Mouse (Mus musculus): ENCODE results near the gene Arhgap31. TPM values are rescaled to one million over a fixed set of nuclear protein-coding genes. Genes with fewer than 3 reads are reported as not detected.

Arhgap31 gene
- total RNA-seq, 1 experiment from 2014 or later: 28.4 TPM

DNA sequence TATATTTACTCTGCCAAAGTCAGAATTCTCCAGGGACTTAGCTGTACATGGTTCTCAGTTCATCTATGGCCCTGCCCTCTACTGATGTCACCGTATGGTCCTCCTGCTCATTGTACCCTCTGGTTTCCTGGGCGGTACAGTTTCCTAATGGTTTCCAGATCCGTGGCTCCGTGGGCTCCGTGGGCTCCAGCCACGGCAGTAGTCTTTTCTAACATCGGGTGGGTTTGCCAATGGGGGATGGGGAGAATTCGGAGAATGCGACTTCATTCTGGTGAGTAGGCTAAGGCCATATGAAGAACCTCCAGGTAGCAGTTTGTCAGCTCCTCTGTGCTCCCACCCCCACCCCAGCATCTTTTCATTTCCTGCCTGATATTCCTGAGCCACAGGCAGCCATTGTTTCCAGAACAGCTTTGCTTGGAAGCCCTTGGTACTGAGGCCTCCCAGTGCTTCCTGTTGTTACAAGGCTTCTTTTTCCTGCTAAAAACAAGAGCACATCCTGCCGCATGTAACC is 61.3 kb downstream of the Arhgap31 start:
- no peak for DNase-seq

DNA sequence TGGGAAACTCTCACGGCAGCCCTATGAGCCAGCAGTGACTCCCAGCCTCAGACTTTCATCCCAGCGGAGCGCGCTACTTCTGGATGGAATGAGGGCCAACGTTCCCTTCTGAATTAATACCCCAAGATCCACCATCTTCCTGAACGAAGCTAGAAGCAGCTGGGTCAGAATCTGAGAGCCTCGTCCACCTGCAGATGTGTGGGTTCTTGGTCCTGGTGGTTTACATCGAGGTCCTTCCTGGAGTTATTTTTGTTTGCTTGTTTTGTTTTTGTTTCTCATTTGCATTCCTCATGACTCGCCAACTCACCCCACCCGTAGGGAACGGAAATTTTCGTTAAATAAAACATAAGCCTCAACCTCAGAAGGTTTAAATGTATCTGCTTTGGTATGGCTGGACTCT is 61.8 kb downstream of the Arhgap31 start:
- no peak for DNase-seq

DNA sequence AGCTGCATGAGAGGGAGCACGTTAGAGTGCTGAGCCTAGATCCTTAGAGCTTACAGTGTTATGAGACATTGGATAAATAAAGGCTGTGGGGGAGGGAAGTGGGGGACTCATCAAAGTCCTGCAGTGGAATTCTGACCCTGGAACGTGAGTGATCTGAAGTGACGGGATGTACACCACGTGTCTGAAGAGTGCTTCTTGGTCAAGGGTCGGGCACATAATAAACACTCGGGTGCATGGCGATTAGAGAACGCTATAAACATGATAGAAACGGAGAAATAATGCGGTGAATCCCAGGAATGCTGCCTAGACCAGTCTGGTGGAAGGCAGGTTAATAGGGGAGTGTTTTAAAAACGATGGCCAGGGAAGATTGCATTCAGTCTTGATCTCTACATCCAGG is 63.6 kb downstream of the Arhgap31 start:
- no peak for DNase-seq

DNA sequence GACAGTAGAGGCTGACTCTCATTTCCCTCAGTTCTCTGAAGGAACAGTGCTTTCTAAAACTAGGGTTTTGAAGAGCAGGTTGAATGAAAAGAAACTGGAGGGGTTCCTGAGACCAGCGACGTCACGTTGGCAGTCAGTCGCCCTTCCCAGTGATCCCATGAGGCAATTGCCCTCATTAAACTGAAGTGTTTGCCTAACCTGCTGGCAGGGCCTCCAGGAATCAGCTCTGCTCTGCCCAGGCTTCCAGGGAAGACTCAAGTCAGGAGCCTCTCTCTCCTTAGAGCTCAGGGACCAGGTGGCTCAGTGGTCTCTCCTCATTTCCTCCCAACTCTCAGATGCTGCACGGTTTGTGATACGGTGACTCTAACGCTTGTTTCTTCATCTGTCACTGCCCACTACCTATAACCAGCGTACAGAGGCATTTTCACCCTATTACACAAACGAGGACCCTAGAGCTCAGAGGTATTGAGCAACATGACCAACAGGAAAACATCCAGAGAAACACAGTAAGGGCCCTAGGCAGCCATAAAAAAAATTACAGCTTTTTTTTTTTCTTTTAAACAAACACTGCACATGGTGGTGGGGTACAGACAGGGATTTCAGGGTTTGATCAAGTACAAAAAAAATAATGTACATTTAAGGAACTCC is 64.2 kb downstream of the Arhgap31 start:
- DNase-seq: no peak

DNA sequence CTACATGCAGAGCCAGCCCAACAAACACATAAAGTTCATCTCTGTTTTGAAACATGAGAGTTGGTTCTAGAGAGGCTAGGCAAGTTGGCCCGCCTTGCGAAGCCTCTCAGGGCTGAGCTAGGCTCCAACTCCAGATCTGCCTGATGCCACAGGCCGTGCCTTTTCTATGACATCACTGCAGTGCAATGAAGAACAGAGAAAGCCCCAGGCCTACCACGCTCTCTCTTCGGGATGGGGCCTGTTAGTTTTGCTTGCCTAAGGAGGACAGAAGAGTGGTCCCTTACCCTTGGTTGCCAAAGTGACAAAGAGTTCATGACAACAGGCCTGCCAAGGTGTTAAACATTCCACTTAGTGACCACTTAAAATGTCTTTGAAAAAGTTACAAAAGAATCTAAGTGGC is 64.9 kb downstream of the Arhgap31 start:
- no peak for DNase-seq

DNA sequence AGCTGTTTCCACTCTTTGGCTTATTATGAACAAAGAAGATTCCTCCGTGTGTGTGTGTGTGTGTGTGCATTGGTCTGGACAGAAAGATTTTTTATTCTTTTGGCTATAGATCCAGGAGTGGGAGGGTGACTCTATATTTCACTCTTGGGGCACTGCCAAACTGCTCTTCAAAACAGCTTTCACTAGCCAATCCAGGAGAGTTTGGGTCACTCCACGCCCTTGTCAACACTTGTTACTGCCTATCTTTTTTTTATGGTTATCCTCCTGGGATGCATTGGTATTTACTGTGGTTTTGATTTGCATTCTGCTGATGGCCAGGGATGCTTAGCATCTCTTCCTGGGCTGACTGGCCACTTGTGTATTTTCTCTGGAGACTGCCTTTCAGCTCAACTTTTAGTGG is 68.6 kb downstream of the Arhgap31 start:
- DNase-seq: no peak

DNA sequence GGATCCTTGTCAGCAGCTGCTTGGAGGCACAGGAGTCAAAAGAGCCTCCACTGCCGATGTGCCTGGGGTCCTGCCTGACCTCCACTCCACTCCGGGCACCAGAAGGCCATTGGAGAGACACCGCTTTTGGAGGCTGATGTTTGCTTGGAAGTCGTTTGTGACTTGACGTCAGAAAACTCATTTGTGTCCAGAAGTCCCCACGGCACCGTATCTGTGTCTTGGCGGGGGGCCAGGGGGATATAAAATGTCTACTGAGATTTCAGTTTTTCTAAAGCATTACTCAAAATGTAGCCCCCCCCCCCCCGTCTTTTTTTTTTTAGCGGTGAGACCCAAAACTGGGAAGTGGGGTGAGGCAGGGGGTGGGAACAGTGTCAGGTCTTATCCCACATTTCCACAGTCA is 76.0 kb downstream of the Arhgap31 start:
- DNase-seq: no peak

DNA sequence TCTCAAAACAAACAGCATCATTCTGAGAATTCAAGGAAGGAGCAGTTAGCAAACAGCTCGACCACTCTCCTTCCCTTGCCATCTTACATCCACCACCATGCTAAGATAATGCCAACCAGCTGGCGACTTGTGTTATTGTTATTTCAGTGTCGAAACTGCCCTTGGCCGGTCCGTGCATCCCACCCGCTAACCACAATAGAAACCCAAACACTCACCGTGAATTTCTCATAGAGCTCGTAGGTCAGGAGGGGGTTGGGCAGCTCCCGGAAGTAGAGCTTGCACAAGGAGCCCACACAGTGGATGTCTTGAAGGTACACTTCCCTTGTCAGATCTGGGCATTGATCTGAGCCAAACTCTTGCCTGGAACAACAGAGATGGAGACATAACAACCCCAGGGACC is 76.4 kb downstream of the Arhgap31 start:
- no peak for DNase-seq

DNA sequence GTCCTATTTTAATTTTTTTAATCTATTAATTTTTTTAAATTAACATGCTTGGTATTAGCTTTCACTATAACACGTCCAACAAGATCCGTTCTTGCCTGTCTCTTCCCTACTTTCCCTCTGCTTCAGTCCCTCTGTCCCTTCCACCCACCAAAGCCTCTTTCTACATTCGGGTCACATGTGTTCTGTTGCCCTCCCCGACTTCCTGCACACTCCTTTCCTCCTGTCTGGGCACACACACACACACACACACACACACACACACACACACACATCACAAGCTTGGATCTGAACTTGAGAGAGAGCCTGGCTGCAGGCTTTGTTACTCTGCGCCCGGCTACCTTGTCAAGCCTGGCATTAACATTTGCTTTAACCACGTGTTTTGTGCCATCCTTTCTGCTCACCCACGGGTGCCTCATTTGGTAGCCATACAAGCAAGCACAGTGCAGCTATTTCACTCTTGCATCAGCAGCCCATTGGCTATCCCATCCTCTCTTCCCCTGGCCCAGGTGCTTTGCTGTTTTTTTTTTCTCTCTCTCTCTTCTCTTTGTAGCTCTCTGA is 77.2 kb downstream of the Arhgap31 start:
- no peak for DNase-seq

DNA sequence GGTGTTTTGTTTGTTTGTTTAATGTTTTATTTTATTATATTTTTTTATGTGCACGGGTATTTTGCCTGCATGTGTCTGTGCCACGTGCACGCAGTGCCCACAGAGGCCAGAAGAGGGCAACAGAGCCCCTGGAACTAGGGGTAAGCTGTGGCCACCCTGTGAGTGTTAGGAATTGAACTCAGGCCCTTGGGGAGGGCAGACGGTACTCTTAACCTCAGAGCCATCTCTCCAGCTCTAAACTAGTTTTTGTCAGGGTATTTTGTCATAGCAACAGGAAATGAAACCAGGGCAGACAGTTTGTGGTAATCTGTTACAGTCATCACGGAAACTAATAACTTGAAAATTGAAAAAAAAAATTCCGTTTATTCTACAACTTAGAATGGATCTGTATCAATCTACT is 80.9 kb downstream of the Arhgap31 start:
- peak; percentile 79 for DNase-seq

DNA sequence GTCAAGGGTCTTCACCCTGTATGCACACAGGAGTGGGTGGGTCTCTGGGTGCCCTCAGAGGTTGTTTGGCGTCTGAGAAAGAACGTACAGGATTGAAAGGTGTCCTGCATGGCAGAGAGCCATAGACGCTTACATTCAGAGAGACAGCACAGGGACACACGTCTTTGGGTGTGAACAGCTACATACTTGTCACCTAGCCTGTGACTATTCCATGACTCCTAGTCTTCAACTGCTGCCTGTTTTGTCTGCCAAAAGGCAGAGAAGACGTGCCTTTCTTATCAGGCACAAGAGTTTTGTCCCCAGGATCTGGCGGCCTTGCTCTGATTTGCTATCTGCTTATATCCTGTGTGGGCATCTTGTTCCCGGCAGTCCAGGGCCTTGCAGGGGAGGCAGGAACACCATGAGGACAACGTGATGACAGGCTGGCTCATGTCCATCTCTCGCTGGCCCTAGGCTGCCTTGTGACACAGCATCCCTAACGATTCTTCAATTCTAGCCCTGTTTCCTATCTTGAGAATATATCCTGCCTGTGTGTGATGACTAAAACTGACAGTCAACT is 87.2 kb downstream of the Arhgap31 start:
- peak; percentile 40 for DNase-seq

DNA sequence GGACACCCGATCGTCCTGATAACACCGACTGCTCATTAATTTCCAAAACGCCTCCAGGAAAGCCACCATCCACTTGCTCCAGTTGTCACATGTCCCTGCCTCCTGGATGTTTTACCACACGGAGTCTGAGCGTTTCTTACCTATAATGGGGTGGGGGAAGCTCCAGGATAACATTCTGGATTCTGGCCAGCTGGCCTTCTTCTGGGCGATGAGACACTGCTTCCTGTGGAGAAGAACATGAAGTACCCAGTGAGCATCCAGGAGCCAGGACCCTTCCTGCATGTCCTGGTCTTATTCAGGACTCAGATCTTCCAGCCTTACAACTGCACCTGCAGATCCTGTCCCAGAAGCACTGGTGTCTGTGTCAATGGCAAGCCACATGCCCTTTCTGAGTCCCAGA is 87.7 kb downstream of the Arhgap31 start:
- DNase-seq: no peak

DNA sequence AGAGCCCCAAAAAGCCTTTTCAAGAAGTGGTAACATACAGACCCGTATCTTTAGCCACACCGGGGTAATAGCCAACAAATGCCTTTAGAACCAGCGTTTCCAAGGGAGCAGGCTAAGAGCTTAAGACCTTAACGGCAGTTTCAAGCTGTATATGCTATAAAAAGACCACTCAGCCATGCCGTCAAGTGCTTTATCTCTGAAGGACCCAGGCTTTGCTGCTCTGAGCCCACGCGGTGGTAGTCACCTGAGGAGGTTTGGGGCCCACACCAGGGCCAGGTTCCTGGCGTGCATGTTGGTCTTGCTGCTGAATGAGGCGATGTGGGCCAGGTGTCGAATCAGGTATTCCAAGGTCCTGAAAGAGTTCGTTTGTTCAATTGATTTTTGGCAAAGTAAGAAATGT is 88.8 kb downstream of the Arhgap31 start:
- no peak for DNase-seq

DNA sequence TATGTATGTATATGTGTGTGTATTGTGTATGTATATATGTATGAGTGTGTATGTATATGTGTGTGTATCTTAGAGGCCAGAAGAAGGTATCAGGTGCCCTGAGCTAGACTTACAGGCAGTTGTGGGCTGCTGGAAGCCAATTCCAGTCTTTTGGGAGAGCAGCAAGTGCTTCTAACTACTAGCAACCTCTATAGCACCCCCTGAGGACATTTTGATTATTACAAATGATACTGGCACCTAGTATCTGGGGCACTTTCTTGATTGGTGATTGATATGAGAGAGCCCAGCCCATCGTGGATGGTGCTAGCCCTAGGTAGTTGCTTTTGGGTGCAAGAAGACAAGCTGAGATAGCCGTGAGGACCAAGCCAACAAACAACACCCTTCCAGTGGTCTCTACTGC is 90.8 kb downstream of the Arhgap31 start:
- no peak for DNase-seq

DNA sequence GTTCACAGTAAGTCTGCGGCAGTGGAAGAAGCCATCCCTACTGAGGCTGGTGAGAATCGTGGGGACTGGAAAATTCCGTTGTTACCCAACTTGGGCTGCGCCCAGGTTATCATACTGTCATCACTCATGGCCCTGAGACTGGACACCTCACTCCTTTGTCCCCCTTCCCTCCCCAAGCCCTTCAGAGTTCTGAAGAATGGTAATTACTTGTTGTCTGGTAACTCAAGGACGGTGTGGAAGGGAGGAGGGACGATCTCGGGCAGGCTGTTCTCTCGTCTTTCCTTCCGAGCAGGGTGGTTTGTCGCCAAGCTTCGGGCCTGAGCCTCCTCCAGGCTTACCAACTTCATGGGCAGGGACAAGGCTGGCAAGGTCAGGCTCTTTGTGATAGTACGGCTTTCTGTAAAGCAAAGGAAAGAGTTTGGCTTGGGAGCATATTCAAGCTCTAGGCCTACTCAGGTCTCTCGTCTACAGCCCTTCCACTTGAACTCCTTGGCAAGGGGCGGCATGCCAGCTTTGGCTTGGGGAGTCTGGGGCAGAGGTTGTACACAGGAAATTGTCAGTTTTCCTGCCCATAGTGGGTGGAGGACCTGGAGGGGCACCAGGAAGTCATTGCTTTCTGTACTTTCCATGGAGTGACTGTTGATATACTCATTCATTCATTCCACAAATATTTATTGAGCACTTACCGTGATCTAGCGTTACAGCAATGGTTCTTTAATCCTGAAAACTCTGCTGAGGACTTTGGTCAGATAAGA is 92.2 kb downstream of the Arhgap31 start:
- DNase-seq: peak; percentile 48

DNA sequence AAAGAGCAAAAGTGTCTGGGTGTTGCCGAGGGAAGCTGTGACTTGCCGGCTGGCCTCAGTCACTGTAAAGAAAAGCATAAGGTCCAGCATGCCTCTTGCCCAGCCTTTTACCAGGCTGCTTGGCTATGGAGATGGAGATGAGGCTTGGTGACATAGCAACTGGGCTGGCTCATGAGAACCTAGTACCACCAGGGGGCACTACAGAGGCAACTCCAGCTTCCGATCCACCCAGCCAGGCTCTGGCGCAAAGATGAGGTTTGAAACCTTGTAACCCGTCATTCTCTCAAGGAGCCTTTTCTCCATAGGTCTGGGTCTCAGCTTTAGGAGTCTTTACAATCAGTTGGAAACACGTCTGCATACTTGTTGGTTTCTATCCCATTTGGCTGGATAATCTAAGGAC is 94.0 kb downstream of the Arhgap31 start:
- DNase-seq: peak; percentile 72

DNA sequence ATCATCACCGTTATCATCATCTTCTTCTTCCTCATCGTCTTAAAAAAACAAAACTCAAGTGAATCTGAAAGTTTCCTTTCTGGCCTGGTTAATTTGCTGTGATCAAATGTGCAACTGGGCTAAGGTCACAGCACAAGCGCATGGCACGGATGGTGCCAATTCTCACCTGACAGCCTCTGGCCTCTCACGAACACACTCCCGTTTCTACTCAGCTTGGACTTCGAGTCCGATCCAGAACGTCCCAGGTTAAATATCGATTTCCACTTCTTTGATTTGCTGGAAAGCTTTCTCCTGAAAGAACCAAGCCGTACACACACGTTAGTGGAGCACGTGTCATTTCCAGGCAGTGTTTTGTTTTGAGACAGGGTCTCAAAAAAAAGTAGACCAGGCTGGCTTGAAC is 95.1 kb downstream of the Arhgap31 start:
- no peak for DNase-seq

DNA sequence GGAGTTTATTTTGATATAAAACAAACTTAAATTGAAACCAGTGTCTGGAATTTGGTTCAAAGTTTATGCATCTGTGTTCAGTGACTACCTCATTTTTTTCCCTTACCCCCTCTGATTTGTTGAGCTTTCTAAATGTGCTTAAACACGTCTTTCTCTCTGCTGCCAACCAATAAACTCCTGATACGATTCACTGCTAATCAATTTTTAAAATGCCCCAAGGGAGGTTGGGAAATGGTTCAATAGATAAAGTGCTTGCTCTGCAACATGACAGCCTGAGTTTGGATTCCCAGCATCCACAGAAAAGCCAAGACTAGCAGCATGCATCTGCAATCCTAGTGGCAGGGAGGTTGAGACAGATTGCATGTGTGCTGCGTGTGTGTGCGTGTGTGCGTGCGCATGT is 99.4 kb downstream of the Arhgap31 start:
- no peak for DNase-seq

DNA sequence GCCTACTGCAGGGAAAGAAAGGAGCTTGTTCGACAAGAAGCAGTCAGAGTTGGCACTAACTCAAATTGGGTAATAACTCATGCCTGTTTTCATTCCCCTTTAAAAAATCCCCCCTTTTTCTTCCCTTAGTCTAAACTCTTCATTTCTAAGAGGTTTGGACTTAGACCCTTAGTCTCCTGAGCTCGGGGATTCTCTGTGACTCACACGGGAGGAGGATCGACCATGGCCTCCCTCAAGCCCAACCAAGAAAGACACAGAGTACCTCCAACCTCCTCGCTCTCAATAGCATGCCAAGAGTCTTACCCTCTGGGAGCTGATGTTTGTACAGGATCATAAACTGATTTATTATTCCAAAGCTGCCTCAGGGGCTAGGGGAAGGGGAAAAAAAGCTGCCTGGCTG is 100.4 kb downstream of the Arhgap31 start:
- DNase-seq: no peak

DNA sequence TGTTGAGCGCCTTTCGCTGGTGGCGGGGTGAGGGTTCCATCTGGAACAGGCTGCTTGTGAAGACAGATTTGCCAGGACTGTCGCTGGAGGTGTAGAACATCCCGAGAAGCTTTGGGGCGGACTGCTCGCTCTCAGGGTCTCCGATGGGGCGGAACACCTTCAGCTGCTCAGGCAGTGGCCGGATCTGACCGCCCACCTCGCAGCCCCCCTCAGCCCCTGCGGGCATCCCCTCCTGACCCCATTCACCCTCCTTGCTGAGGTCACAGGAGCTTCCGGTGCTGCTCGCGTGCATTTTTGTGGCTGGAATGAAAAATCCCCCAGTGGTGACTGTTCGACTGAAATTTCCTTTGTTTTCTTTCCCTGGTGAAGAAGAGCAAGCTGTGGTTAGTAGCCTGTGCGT is 104.0 kb downstream of the Arhgap31 start:
- DNase-seq: no peak

DNA sequence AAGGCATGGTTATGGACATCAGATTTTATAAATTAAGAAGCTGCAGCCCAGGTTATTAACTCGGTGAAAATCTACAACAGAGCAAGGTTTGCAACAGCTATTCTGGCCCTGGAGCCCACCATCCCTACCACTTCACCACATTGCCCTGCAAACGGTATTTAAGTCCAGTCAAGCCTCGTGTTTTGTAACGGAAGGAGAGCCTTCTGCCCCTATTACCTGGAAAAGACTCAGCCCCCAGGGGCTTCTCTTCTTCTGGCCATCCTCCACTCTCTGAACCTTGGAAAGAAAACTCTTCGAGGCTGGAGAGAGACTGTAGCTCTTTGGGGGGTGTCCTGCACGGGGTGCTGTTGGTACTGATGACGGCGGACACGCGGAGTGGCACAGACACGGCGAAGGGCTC is 104.4 kb downstream of the Arhgap31 start:
- DNase-seq: no peak

DNA sequence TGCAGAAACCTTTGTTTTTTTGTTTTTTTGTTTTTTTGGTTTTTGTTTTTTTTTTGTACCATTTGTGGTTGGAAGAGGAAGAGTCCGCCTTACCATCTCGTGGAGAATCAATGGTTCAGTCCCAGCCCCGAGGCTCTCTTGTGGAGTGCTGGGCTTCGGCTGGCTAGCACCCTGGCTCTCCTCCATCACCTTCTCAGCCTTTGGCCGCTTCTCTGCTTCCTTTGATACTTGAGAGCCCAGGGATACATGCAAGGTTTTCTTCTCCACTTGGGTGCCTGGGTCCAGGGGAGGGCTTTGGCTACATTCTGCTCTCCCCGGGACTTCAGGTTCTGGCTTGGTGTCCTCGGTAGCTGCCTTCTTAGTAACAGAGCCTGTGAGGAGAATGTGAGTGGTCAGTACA is 106.6 kb downstream of the Arhgap31 start:
- DNase-seq: no peak

Data from adrenal gland, postnatal 25 days (tissue).